Mouse (Mus musculus) erythroid progenitor cell, adult 5-6 weeks (primary cell): ENCODE measurements around the gene Scn3a. TPM values are rescaled to one million over a fixed set of nuclear protein-coding genes. Genes with fewer than 3 reads are reported as not detected.

Experiments
- ATAC-seq: replicated peaks from 2 replicates; pipeline ENCODE4 v1.8.0; 2016; ENCODE audit warnings: moderate number of reproducible peaks, mild to moderate bottlenecking, moderate TSS enrichment, inconsistent platforms; ENCODE audit not compliant: poor library complexity, low FRiP score, severe bottlenecking
- total RNA-seq, 2 experiments: library from RNA; stranded (forward) in 1 of 2; stranded (reverse) in 1 of 2; fragments of 150-400 nt in 1 of 2; fragments of 186-747, 209-891 nt in 1 of 2; gene quantifications; 2 replicates each; pipeline versions ENCODE4 v1.2.3 to v1.2.4; 2015 to 2017; ENCODE audit warnings: low replicate concordance in 2 of 2

The Scn3a gene
- total RNA-seq (2015; ENCODE audit: low replicate concordance): not detected in 2 replicates
- not detected in 2 replicates for total RNA-seq (2017; ENCODE audit: low replicate concordance)

DNA sequence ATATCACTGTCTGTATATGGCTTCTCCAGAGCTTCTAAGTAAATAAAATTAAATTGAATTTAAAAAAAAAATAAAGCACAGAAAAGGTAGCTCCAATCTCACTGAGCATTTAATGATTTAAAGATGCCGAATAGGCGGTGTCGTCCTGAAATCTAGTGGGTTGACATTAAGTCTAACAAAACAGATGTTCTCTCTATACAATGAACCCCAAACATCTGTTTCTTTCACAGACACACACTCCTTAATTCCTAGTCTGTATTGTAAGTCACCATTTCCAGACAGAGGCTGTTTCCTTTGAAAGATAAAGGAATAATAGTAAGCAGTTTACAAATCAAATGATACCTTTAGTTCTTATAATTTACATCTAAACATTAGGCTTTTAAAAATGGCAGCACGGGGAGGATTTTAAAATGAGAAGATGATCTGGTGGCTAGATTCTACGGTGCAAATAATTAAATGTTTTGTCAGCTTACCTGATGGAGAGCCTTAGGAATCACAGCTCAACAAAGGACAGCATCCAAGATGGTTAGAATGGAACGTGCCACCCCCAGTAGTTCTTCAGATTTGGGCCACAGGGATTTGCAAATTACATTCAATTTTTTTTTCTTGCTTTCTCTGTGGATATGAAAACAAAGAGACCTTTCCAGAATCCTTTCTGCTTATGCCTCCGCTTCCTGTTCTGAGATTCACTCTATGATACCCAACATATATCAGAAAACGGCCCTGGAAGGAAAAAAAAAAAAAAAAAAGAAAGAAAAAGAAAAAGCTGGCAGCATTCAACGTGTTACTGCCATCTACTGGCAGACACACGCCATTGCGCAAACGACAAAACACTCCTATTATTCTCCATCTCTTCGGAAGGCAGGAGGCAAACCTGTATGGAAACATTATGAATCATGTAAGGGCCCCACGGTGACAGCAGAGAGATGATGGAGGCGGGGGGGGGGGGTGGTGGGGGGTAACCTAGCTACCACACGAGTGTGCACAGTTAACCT, at the start of gene Scn3a:
Gene Scn3a (minus strand): TSS at position 835 of the 995 bp plus-strand sequence.
- ATAC-seq: no peak

DNA sequence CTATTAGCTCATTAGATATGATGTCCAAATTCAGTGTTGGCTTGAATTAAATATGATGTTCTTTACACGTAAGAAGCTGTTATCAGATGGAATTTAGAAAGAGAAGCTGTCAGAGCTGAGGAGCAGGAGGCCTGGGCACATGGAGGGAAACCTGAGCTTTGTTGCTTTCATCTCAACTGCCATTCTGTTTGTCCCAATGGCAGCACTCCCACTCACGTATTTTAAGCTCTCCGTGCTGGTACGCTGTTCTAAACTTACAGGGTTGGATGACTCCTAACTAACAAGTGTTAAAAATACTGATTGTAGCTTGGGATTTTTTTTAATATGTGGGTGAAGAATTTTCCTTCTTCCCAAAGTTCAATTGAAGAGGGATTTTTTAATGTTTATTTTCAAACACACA, 44.5 kb upstream of the Scn3a start:
- ATAC-seq: no peak

DNA sequence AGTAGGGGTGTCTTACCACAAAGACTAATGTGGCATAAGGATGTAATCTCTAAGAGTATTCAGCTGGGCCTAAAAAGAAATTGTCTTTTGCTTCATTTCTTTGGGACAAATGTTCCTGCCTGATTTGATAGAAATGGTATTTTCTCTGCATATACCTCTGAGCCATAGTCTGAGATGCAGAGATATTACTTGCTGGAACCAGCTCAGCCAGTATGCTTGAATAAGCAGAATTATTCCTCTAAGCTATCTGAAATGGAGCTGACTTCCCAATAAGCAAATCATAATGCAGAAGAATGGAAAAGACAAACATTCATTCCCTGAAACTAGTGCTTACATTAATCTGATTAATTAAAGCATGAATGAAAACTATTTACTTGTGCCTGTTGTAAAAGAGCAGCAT, 40.4 kb upstream of the Scn3a start:
- no peak for ATAC-seq

DNA sequence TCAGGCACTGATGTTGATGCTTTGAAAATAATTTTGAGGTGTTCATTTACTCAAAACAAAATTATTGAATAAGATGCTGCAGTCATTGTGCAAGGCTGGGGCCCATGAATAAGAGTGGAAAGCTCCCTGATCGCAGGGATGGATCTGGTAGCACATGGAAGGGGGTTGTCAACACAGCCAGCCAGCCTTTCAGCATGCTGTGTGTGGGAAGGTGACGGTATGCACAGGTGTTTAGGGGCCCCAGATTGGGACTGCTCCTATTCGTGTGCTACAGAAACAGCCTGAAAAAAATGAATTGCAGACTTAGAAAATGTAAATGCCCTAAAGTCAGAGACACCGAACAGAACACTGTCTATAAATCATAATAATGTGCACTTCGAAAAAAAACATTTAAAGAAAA, 20.3 kb upstream of the Scn3a start:
- no peak for ATAC-seq

DNA sequence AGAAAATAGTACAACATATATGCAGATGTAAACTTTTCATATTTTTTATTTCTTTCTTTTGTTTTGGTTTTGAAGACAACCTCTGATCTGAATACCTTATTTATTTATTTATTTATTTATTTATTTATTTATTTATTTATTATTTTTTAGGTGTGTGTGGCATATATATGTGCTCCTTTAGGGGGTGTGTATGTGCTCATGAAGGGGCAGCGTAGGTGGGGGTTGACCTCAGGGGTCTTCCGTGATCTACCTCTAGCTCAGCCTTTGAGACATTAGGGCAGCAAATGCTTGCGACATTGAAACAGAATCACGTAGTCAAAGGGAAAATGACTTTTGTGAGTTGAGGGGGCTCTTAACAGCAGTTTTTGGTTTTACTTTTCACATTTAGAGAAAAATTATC, 498 bp upstream of the Scn3a start:
- ATAC-seq: no peak

DNA sequence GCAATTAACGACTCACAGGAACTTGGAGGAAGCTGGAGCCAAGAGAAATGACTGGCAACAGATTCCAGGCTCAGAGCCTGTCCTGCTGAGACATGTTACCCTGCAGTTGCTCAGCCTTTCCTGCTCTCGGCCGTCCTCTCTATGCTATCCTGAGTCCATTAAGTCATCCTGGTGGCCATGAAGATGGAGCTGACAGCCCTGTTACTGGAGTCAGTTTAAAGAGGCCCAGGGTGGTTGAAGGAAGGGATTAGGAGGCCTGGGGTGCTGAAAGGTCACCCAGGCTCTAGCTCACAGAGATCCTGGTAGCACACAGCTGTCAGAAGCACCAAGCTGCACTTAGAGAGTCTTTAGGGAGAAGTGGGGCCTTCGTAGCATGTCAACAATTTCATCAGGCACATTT, 3.5 kb downstream of the Scn3a start:
- ATAC-seq: no peak

DNA sequence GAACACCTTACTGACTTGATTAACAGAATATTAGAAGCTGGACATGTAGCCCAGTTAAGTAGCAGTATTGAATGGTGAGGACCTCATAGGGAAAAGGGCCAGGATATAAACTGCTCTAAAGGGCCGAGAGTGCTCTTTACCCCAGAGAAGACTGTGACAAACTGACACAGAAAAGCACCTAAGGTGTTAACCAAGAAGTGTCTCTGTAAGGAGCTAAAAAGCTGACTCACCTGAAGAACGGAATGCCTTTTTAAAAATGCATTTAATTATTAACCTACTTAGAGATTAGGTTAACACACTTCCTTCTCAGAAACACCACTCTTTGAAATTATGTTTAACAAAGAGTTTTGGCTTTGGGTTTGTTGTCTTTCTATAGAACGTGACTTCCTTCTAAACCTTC, 9.7 kb downstream of the Scn3a start:
- no peak for ATAC-seq

DNA sequence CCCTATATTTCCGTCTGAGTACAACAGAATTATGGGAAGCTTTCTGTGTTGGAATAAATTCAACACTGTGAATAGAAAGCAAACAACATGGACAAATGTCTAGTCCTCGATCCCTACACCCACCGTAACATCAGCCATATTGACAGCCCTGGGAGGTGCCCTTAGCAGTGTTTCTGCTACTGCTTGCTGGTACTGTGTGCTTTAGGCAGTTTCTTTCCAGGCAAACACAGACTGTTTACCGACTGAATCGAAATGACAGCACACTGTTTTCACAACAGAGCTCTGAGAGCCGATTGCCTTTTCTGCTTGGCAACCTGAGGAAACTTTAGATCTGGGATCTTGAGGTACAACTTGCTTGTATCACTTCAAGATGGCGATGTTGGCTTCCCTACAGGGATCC, 12.8 kb downstream of the Scn3a start:
- no peak for ATAC-seq

DNA sequence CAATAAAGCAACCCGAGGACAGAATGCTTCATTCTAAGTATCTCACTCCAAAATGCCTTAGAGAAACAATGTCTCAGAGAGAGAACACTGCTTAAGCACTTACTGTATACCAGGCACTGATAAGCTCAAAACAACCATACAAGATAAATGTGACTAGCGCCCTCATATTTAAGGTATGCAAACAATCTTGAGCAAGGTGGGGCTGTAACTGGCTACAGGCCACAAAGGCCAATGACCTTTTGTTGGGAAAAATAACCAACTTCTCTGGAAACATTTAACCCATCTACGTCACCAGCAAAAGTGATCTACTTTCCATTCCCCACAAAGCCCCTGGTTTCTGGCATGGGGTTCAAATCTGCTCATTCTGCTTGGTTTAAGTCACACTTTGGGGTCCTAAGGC, 14.0 kb downstream of the Scn3a start:
- no peak for ATAC-seq

DNA sequence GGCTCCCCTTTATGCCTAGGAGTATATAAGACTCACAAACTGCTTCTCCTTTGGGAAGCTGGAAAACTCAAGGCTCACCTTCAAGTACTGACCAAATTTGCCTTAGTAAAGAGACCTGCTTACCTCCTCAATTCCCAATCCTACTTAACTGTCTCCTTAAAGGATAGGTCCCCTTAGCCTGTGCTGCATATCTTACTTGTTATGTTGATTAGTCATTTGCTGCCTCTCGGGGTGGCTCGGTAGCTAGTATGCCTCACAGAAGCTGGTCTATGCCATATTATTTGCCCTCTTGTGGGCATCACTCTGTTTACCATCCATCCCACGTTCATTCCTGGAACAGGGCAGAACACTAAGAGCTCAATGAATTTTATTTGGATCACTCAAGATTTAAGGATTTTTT, 14.7 kb downstream of the Scn3a start:
- ATAC-seq: no peak

DNA sequence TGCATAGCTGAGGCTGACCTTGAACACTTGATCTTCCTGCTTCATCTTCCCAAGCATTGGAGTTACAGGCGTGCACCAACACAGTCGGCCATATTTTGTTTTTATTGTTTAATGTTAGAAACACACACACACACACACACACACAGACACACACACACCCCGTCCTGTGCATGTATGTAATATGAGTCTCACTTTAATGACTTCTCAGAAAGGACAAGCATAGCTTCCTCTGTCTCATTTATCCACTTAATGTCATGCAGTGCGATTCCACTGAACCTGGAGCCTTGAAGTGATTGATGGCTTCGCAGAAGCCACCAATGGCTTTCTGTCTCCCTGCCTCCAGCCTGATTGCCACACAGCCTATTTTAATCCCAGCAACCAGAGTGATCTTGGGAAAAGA, 15.2 kb downstream of the Scn3a start:
- ATAC-seq: no peak

DNA sequence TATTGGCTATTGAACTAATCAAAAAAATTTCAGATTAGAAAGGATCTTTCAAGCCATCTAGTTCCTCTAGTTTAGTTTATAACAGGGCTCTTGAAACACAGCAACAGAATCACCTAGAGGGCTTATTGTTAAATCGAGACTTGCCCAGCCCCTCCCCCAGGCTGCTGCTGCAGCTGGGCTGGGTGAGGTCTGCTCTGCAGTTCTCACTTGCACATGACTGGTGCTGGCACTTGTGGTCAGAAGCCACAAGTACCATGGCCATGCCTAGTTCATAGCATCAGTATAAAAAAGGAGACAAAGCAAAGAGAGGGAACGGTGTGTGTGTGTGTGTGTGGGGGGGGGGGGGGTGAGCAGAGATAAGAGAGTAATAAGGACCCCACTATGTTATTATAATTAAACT, 15.7 kb downstream of the Scn3a start:
- ATAC-seq: no peak

DNA sequence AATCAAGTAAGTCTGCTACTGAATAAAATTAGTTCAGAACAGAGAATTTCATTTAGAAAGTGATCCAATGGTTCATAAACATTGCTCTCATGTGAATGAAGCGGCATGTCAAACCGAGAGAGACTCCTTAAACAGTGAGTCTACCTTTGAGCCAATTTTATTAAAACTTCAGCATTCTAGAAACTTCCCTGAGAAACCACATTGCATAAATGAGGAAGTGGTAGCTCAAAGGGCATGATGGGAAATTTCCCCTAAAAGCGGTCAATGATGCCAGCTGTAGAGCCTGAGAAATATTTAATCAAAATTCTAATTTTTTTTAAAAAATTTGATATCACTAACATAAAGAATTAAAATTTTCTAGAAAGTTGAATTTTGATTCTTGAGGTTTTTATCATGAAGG, 16.9 kb downstream of the Scn3a start:
- ATAC-seq: no peak

DNA sequence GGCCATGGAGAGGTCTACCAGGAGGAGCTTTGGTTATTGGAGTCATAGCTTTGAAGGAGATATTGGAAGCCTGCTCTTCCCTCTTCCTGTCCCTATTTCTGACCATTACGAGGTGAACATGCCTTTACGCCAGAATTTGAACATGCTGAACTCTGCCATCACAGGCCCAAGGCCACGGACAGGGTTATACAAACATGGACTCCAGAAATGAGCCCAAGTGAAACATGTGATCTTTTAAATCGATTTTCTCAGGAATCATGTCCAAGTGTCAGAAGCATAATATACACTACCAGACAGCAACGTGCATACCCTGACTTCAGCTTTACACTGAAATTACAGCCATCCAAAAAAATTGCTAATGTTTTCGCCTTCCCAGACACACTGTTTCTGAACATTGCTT, 18.8 kb downstream of the Scn3a start:
- no peak for ATAC-seq

DNA sequence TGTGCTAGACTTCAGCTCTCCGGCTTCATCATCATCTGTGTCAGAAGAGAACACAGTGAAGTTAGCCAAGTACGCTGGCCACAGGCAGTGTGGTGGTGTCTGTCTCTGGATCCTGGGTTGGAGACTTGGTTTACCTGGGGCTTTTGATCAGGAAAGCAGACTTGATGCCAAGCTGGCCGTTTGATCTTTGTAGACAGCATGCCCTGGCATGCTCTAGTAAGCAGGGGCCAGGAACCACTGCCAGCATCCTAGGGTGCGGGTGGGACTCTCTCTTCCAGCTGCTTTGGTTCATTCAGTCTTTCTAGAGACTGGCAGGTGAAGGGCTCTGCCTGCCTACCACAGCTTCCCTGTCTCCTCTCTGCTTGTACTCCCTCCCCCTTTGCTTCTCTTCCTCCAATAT, 20.1 kb downstream of the Scn3a start:
- ATAC-seq: no peak

DNA sequence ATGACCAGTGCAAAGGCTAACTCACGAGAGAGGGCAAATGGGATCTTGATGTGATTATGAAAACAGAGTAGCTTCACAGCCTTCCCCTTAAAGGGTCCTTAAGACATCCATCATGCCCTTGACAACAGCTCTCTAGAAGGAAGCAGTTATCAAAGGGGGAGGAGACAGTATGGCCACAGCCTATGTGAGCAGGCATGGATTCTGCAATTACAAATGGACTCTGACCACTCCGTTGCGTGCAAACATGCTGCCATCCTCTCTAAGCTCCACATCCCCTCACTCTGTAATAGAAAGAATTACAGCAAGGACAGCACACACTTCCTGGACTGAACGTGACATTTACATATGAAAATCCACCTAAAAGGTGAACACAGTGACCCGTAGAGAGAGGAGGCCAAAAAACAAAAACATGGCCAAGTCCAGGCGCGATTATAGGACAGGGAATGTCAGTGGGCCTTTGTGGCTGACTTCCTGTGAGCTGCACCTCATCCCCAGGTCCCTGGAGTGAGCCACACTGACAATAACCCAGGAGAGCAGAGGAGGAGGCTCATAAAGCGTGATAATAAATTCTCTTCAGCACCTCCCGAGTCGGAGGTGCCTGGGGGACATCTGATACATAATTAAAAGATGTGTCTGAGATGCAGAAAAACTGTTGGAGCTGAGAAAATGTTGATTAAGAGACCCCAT, 24.4 kb downstream of the Scn3a start:
- no peak for ATAC-seq

DNA sequence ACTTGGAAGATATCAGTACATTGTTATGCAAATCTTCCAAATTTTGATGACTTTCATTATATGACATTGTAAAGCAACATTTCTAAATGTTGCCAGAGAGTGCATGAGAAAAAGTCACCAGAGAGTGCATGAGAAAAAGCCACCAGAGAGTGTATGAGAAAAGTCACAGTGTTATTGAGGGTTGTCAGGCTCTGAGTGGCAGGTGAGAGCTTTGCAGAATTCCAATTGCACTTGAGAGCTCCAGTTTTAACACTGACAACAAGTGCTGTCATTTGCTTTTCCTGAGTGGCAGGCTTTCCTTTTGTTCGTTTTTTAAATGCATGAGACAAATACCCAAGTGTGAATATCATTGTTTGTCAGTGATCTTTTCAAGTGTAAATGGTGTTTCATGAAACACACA, 25.6 kb downstream of the Scn3a start:
- ATAC-seq: no peak

DNA sequence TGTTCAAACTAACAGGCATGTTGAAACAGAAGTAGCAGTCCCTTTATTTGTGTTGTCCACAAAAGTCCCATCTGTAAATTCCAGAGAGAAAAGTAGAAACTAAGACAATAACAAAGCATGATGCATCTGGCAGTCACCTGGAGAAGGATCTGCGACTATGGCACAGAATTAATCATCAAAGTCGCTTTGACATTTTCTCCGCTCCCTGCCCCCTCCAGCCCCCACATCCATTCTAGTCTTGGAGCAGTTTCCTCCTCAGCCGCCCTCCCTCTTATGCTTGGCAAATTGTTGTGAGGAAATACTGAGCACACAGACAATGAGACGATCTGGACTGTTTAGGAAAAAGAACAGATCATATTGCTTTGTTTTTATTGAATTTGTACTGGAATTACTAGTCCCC, 29.0 kb downstream of the Scn3a start:
- no peak for ATAC-seq

DNA sequence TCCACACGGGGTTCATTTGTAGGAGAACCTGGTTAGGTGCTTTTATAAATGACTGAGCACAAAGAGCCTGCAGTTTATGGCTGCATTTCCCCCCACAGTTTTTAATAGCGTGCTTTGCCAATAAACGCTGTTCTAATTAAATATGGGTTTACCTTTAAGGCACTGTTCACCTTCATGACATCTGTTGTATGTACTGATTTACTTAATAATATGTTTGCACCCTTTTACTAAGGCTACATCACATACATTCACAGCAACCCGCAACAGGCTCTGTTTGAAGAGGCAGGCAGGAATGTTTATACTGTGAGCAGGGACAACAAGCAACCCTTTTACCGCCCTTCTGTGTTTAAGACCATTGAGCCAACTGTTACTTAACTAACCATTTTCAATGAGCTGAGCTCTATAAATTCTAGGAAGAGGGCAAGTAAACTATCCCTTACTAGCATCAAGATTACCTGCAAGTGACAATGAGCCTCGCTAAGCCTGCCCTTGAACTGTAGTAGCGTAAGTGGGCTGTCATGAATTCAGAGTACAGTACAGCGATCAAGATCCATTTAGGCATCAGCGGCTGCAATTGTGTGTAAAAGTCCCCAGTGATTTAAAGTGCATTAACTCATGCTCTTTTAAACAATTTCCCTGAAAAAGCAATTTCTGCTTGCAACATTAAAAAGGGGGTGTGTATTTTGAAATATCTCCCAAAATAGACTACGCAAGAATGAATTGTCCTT, 35.1 kb downstream of the Scn3a start:
- ATAC-seq: no peak

DNA sequence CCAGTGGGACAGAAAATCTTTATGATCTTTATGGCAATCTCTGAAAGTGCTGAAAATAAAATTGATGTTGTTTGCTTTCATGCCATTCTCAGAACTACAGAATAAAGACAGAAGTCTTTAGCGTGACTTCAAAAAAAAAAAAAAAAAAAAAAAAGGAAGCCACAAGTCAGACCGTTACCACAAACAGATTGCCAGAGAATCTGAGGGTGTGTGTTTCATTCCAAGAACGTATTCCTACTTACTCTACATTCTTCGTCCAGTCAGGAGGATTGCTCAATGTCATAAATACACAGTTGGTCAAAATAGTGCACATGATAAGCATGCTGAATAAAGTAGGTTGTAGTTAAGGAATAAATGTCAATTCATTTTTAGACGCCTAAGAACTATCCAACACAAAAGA, 38.3 kb downstream of the Scn3a start:
- no peak for ATAC-seq

DNA sequence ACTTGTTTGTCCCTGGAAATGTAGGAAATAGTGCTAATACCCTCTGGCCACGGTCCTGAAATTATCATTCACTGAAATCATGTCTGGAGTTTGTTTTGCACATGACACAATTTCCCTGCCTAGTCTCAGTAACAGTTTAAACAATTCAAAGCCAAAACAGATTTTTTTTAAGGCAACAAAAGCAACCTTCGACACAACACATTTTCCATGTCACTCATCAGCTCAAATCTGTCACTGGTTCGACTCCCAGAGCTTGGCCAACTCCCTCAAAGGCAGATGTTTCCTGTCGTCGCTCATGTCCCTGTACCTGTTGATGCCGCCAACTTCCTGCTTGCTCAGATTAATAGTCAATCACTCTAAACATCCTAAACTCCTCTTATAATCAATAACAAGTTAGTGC, 50.7 kb downstream of the Scn3a start:
- ATAC-seq: no peak
